In the genomic region with DNA sequence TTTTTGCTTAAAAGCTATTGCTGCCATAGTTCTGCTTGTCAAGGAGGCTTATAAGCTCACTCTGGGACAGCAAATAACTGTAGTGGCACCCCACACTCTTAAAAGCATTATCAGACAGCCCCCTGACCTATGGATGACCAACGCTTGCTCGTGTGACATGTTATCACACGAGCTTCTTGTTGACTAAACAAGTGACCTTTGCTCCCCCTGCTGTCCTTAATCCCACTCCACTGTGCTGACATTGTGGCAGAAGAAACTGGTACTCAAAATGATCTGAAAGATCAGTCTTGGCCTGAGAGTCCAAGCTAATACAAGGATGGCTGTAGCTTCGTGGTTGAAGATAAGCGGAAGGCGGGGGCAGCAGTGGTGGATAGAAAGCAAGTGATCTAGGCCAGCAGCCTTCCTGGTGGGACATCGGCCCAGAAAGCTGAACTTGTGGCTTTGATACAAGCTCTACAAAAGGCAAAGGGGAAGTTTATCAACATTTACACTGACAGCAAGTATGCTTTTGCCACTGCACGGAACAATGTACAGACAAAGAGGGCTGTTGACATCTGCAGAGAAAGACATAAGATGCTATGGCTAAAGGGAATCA, we compare ENCODE assay signal across 12 mouse cellular contexts. TPM values are rescaled to one million over a fixed set of nuclear protein-coding genes. Genes with fewer than 3 reads are reported as not detected.
DNase-seq lines count a peak whose midpoint lies in the region; ATAC-seq lines count a peak whose summit lies in the region.
"Had no signal": no experiment of that assay in that cellular context is flagged by ENCODE, and none has a peak within 500 bp of the region (broad histone marks: within the 10 kb centered on the region; RNA-seq: fewer than 3 reads in every experiment).

No protein-coding gene starts in this region.

- ATAC-seq in megakaryocyte-erythroid progenitor cell, adult 5-6 weeks (replicated peaks; ENCODE audit: low FRiP score, low TSS enrichment, poor library complexity, severe bottlenecking): peak; percentile 81
- ATAC-seq: activated CD4-positive, CD25-positive, alpha-beta regulatory T cell, adult 4 months had no signal

- DNase-seq in embryo, embryonic 9.5 days (ENCODE audit: extremely low spot score): peak; percentile 9
- no peak for DNase-seq in embryo, embryonic 11 days
- DNase-seq in MEL-GATA-1-ER (ENCODE audit: extremely low read depth, low read depth) (peak; percentile 89), liver (peak; percentile 19)
- DNase-seq in adrenal gland, adult (ENCODE audit: inconsistent age in 2 of 2, low spot score in 1 of 2): no peak
- no peak for DNase-seq in right cerebral cortex, postnatal 4 days
- no peak for DNase-seq in cerebellum, adult 8-10 months
- DNase-seq: cerebellum, postnatal 10 days; thymus, postnatal 4 days had no signal

RNA-seq across cellular contexts. Expression of gene Lilrb4a, which starts 38.2 kb away (rescaled TPM):
- total RNA-seq in megakaryocyte-erythroid progenitor cell, adult 5-6 weeks (2014; fragmentation: Nextera tagmentation): 2.4 TPM in 1 of 2 replicates, not detected in the other
- 1.4 and 7.2 TPM in 2 replicates for total RNA-seq in megakaryocyte-erythroid progenitor cell, adult 5-6 weeks (2017)

RNA-seq across cellular contexts. Expression of gene Lilr4b, which starts 48.5 kb away (rescaled TPM):
- total RNA-seq in megakaryocyte-erythroid progenitor cell, adult 5-6 weeks (2014; fragmentation: Nextera tagmentation): 2.7 TPM in 1 of 2 replicates, not detected in the other
- 1.8 and 6.6 TPM in 2 replicates for total RNA-seq in megakaryocyte-erythroid progenitor cell, adult 5-6 weeks (2017)

RNA-seq across cellular contexts. Expression of gene Gm49339, which starts 48.5 kb away (rescaled TPM):
- not detected in 2 replicates for total RNA-seq in megakaryocyte-erythroid progenitor cell, adult 5-6 weeks (2014; fragmentation: Nextera tagmentation)
- not detected in 2 replicates for total RNA-seq in megakaryocyte-erythroid progenitor cell, adult 5-6 weeks (2017)
- total RNA-seq: left cerebral cortex, postnatal 14 days had no signal

Comparison
In these comparisons a context has a peak if more than half of its experiments do, and no peak if none do; other contexts are left out.
1. DNase-seq: peak in embryo, embryonic 9.5 days (single experiment), MEL-GATA-1-ER (single experiment) and liver (single experiment); none in embryo, embryonic 11 days (single experiment), adrenal gland, adult (0 of 2), right cerebral cortex, postnatal 4 days (single experiment) and cerebellum, adult 8-10 months (single experiment).